Mouse (Mus musculus) neural tube, embryonic 14.5 days (tissue): ENCODE measurements around the gene Cela3a. TPM values are rescaled to one million over a fixed set of nuclear protein-coding genes. Genes with fewer than 3 reads are reported as not detected.
"Not testable (repeated sequence)": the region's sequence is repeated elsewhere in the genome, so short reads cannot be mapped to it uniquely, and the experiment has no call there.

Experiments used
- ATAC-seq: fragments of 200-750 bp; cut with Nextera tagmentation; 2 replicates; pipeline ENCODE4 v1.8.0; 2017; ENCODE audit warnings: low read depth, mild to moderate bottlenecking, moderate TSS enrichment, moderate library complexity
- H3K27ac ChIP-seq: fragments of 300-500 bp; sonication (generic); 2 replicates; pipeline ENCODE4 v1.5.1; 2014; ENCODE audit warnings: low read depth, mild to moderate bottlenecking, control low read depth, low read length, moderate library complexity, mixed read lengths
- H3K27me3 ChIP-seq: fragments of 300-500 bp; sonication (generic); 2 replicates; pipeline ENCODE4 v1.6.1; 2014; ENCODE audit warnings: low read length; ENCODE audit not compliant: control insufficient read depth, insufficient read depth
- H3K36me3 ChIP-seq: fragments of 300-500 bp; sonication (generic); 2 replicates; pipeline ENCODE4 v1.6.1; 2014; ENCODE audit warnings: low read length, mixed read lengths; ENCODE audit not compliant: control insufficient read depth, insufficient read depth
- H3K4me1 ChIP-seq: fragments of 300-500 bp; sonication (generic); 2 replicates; pipeline ENCODE4 v1.6.1; 2014; ENCODE audit warnings: low read length; ENCODE audit not compliant: control insufficient read depth, insufficient read depth
- H3K4me2 ChIP-seq: fragments of 300-500 bp; sonication (generic); 2 replicates; pipeline ENCODE4 v1.6.1; 2014; ENCODE audit warnings: mild to moderate bottlenecking, low read depth, low read length, control low read depth
- H3K4me3 ChIP-seq: fragments of 300-500 bp; sonication (generic); 2 replicates; pipeline ENCODE4 v1.5.1; 2014; ENCODE audit warnings: low read depth, low read length, control low read depth, mixed read lengths
- H3K9ac ChIP-seq: fragments of 300-500 bp; sonication (generic); replicated peaks from 2 replicates; pipeline ENCODE4 v1.6.1; 2014; ENCODE audit warnings: low read depth, mild to moderate bottlenecking, control low read depth, low read length, mixed read lengths
- H3K9me3 ChIP-seq: fragments of 300-500 bp; sonication (generic); 2 replicates; pipeline ENCODE4 v1.6.1; 2016; ENCODE audit warnings: low read length; ENCODE audit not compliant: control insufficient read depth
- WGBS: fragments of 180-500 bp; shearing (Covaris S2); extraction: QIAGEN DNeasy Blood & Tissue Kit; methylation state at CpG from one replicate; pipeline ENCODE4 v1.1.7; 2014; 5-methylcytosine and 5-hydroxymethylcytosine counted together
- polyA plus RNA-seq: library from polyadenylated mRNA; unstranded; fragments of >200 nt; fragmentation: Nextera tagmentation; extraction: Ambion mirVana; gene quantifications from 2 replicates; pipeline ENCODE4 v1.2.1, GENCODE M21; 2014

Cela3a gene
- polyA plus RNA-seq, 1 experiment from 2014 or later = not detected

- not testable (repeated sequence) for H3K36me3 ChIP-seq, H3K4me3 ChIP-seq, H3K27ac ChIP-seq, H3K9ac ChIP-seq, H3K27me3 ChIP-seq, H3K9me3 ChIP-seq, H3K4me1 ChIP-seq, H3K4me2 ChIP-seq, ATAC-seq
- 81% methylated on average over 10 of the region's 10 CpGs for WGBS
Observed at GRCm38 (mm10) chr4:137432700-137433550, 23.3 kb upstream of the Cela3a start.

GRCm38 (mm10) chr4:137430502-137430901 is 20.9 kb upstream of the Cela3a start, which contains the start of gene Cela3b:
Cela3b (minus strand) TSS chr4:137430540.
- no peak within 1 kb of the TSS for H3K9ac ChIP-seq
- no peaks in the 10 kb centered on the region for H3K4me1 ChIP-seq
- no peak within 1 kb of the TSS for H3K27ac ChIP-seq
- H3K4me2 ChIP-seq = no peak within 1 kb of the TSS
- H3K9me3 ChIP-seq = no peaks in the 10 kb centered on the region
- H3K27me3 ChIP-seq = no peaks in the 10 kb centered on the region
- H3K36me3 ChIP-seq = no peaks in the 10 kb centered on the region
- 98% methylated on average over 4 of the region's 4 CpGs for WGBS
- ATAC-seq = no peak
- H3K4me3 ChIP-seq = no peak within 1 kb of the TSS

- Histone ChIP-seq H3K4me3 (no peak overlapping the region), H3K27ac (no peak overlapping the region), H3K4me1 (no peaks in the 10 kb centered on the region), H3K36me3 (no peaks in the 10 kb centered on the region), H3K27me3 (no peaks in the 10 kb centered on the region), H3K4me2 (no peak overlapping the region), H3K9me3 (no peaks in the 10 kb centered on the region), H3K9ac (no peak overlapping the region)
- ATAC-seq = no peak
- WGBS = 79% methylated on average over 11 of the region's 11 CpGs
Observed at GRCm38 (mm10) chr4:137417712-137418564, 8.3 kb upstream of the Cela3a start.

- no peak overlapping the region for H3K27ac ChIP-seq
- H3K9me3 ChIP-seq = no peaks in the 10 kb centered on the region
- no peaks in the 10 kb centered on the region for H3K4me1 ChIP-seq
- no peak for ATAC-seq
- no peak overlapping the region for H3K4me2 ChIP-seq
- 61% methylated on average over 1 of the region's 1 CpGs for WGBS
- H3K36me3 ChIP-seq = no peaks in the 10 kb centered on the region
- no peaks in the 10 kb centered on the region for H3K27me3 ChIP-seq
- no peak overlapping the region for H3K4me3 ChIP-seq
- no peak overlapping the region for H3K9ac ChIP-seq
Observed at GRCm38 (mm10) chr4:137414936-137415335, 5.3 kb upstream of the Cela3a start.

GRCm38 (mm10) chr4:137412185-137412709 is 2.7 kb upstream of the Cela3a start:
- H3K9me3 ChIP-seq, H3K9ac ChIP-seq, H3K4me1 ChIP-seq, H3K4me3 ChIP-seq, H3K27me3 ChIP-seq, H3K36me3 ChIP-seq, H3K4me2 ChIP-seq, H3K27ac ChIP-seq, ATAC-seq: not testable (repeated sequence)
- 88% methylated on average over 7 of the region's 7 CpGs for WGBS

- no peak for ATAC-seq
- 97% methylated on average over 3 of the region's 3 CpGs for WGBS
- Histone ChIP-seq H3K36me3 (no peaks in the 10 kb centered on the region), H3K4me1 (no peaks in the 10 kb centered on the region), H3K4me3 (no peak overlapping the region), H3K9me3 (no peaks in the 10 kb centered on the region), H3K4me2 (no peak overlapping the region), H3K9ac (no peak overlapping the region), H3K27me3 (no peaks in the 10 kb centered on the region), H3K27ac (no peak overlapping the region)
Observed at GRCm38 (mm10) chr4:137405571-137405970, 4.0 kb downstream of the Cela3a start.

- 86% methylated on average over 15 of the region's 15 CpGs for WGBS
- Histone ChIP-seq H3K9ac (no peak overlapping the region), H3K4me1 (no peaks in the 10 kb centered on the region), H3K27me3 (no peaks in the 10 kb centered on the region), H3K9me3 (no peaks in the 10 kb centered on the region), H3K4me2 (no peak overlapping the region), H3K36me3 (no peaks in the 10 kb centered on the region; the same call in 1 of the 2 replicates), H3K4me3 (no peak overlapping the region), H3K27ac (no peak overlapping the region)
- ATAC-seq = no peak
Observed at GRCm38 (mm10) chr4:137396641-137397525, 12.7 kb downstream of the Cela3a start.

GRCm38 (mm10) chr4:137393378-137394135 is 16.0 kb downstream of the Cela3a start:
- H3K27ac ChIP-seq = no peak overlapping the region
- ATAC-seq = no peak
- no peak overlapping the region for H3K4me3 ChIP-seq
- no peak overlapping the region for H3K9ac ChIP-seq
- H3K36me3 ChIP-seq = no peaks in the 10 kb centered on the region; the same call in 1 of the 2 replicates
- H3K4me1 ChIP-seq = peaks cover 5% of the 10 kb centered on the region; the same call in 1 of the 2 replicates
- H3K4me2 ChIP-seq = no peak overlapping the region
- H3K27me3 ChIP-seq = no peaks in the 10 kb centered on the region
- WGBS = 70% methylated on average over 9 of the region's 9 CpGs
- no peaks in the 10 kb centered on the region for H3K9me3 ChIP-seq
